ENCODE assay signal across 9 mouse cellular contexts in genomic region chr8:104631975-104632374, GRCm38 (mm10). TPM values are rescaled to one million over a fixed set of nuclear protein-coding genes. Genes with fewer than 3 reads are reported as not detected.
DNase-seq lines count a peak whose midpoint lies in the region; ATAC-seq lines count a peak whose summit lies in the region.
"Had no signal": no experiment of that assay in that cellular context is flagged by ENCODE, and none has a peak within 500 bp of the region (broad histone marks: within the 10 kb centered on the region; RNA-seq: fewer than 3 reads in every experiment).

No protein-coding gene starts in this region.

- H3K9me3 ChIP-seq in forebrain, embryonic 10.5 days: no peaks in the 10 kb centered on the region
- H3K9me3 ChIP-seq in forebrain, embryonic 14.5 days (replicated peaks; ENCODE audit: control insufficient read depth, low read length): no peaks in the 10 kb centered on the region
- no peaks in the 10 kb centered on the region for H3K9me3 ChIP-seq in midbrain, embryonic 16.5 days (replicated peaks; ENCODE audit: control insufficient read depth, low read length, poor library complexity, severe bottlenecking)
- H3K9me3 ChIP-seq in midbrain, embryonic 14.5 days (ENCODE audit: control insufficient read depth, low read length): no peaks in the 10 kb centered on the region
- no peaks in the 10 kb centered on the region for H3K9me3 ChIP-seq in neural tube, embryonic 13.5 days
- no peaks in the 10 kb centered on the region for H3K9me3 ChIP-seq in forebrain, embryonic 11.5 days (ENCODE audit: control insufficient read depth, low read length)

- H3K4me3 ChIP-seq in forebrain, embryonic 10.5 days: peak overlapping the region; percentile 51; the same call in 1 of the 2 replicates
- no peak overlapping the region for H3K4me3 ChIP-seq in forebrain, embryonic 14.5 days (ENCODE audit: low read depth, low read length)
- no peak overlapping the region; the same call in 1 of the 2 replicates for H3K4me3 ChIP-seq in midbrain, embryonic 16.5 days (ENCODE audit: low read depth, low read length)
- H3K4me3 ChIP-seq in midbrain, embryonic 14.5 days (replicated peaks; ENCODE audit: low read depth, low read length): no peak overlapping the region
- no peak overlapping the region for H3K4me3 ChIP-seq in neural tube, embryonic 13.5 days
- no peak overlapping the region for H3K4me3 ChIP-seq in forebrain, embryonic 11.5 days (ENCODE audit: low read depth, low read length)

- 41% methylated on average over 5 of the region's 5 CpGs for WGBS in forebrain, embryonic 10.5 days
- WGBS in forebrain, embryonic 14.5 days: 40% methylated on average over 5 of the region's 5 CpGs
- WGBS in midbrain, embryonic 16.5 days: 39% methylated on average over 5 of the region's 5 CpGs
- WGBS in midbrain, embryonic 14.5 days: 32% methylated on average over 5 of the region's 5 CpGs
- WGBS in neural tube, embryonic 13.5 days: 25% methylated on average over 5 of the region's 5 CpGs
- WGBS in forebrain, embryonic 11.5 days: 38% methylated on average over 5 of the region's 5 CpGs

- peaks cover 47% of the 10 kb centered on the region for H3K27me3 ChIP-seq in forebrain, embryonic 10.5 days (ENCODE audit: poor library complexity, severe bottlenecking)
- H3K27me3 ChIP-seq in forebrain, embryonic 14.5 days (replicated peaks; ENCODE audit: control insufficient read depth, insufficient read depth, low read length): peaks cover 15% of the 10 kb centered on the region
- peaks cover 9% of the 10 kb centered on the region for H3K27me3 ChIP-seq in midbrain, embryonic 16.5 days (ENCODE audit: control insufficient read depth, insufficient read depth, low read depth, low read length)
- peaks cover 13% of the 10 kb centered on the region for H3K27me3 ChIP-seq in midbrain, embryonic 14.5 days (ENCODE audit: control insufficient read depth, insufficient read depth, low read length)
- H3K27me3 ChIP-seq in neural tube, embryonic 13.5 days: peaks cover 35% of the 10 kb centered on the region
- peaks cover 13% of the 10 kb centered on the region for H3K27me3 ChIP-seq in forebrain, embryonic 11.5 days (ENCODE audit: control insufficient read depth, insufficient read depth, low read length)

- no peak overlapping the region for H3K9ac ChIP-seq in forebrain, embryonic 14.5 days (ENCODE audit: low read length)
- no peak overlapping the region for H3K9ac ChIP-seq in midbrain, embryonic 16.5 days (ENCODE audit: low read depth, low read length)
- H3K9ac ChIP-seq in midbrain, embryonic 14.5 days (replicated peaks; ENCODE audit: low read length): no peak overlapping the region
- no peak overlapping the region for H3K9ac ChIP-seq in neural tube, embryonic 13.5 days
- no peak overlapping the region; the same call in 1 of the 2 replicates for H3K9ac ChIP-seq in forebrain, embryonic 11.5 days (ENCODE audit: low read length)

- intact Hi-C loops in heart, postnatal 10 days (cut with DNase I): no loop called here
- intact Hi-C loops in left cerebral cortex, postnatal 10 days (cut with DNase I): no loop called here

- H3K4me1 ChIP-seq in forebrain, embryonic 10.5 days: peaks cover 28% of the 10 kb centered on the region
- no peaks in the 10 kb centered on the region for H3K4me1 ChIP-seq in forebrain, embryonic 14.5 days (ENCODE audit: control insufficient read depth, insufficient read depth, low read length)
- peaks cover 15% of the 10 kb centered on the region for H3K4me1 ChIP-seq in midbrain, embryonic 16.5 days (ENCODE audit: control insufficient read depth, insufficient read depth, low read length)
- H3K4me1 ChIP-seq in midbrain, embryonic 14.5 days (ENCODE audit: control insufficient read depth, insufficient read depth, low read length): peaks cover 10% of the 10 kb centered on the region
- H3K4me1 ChIP-seq in neural tube, embryonic 13.5 days (replicated peaks): peaks cover 15% of the 10 kb centered on the region
- H3K4me1 ChIP-seq in forebrain, embryonic 11.5 days (replicated peaks; ENCODE audit: control insufficient read depth, insufficient read depth, low read length): peaks cover 4% of the 10 kb centered on the region

- no peak for ATAC-seq in forebrain, embryonic 14.5 days
- ATAC-seq in midbrain, embryonic 16.5 days: peak; percentile 22; the same call in 1 of the 2 replicates
- no peak for ATAC-seq in midbrain, embryonic 14.5 days (ENCODE audit: low FRiP score, low TSS enrichment)
- peak; percentile 13; the same call in 1 of the 2 replicates for ATAC-seq in neural tube, embryonic 13.5 days (ENCODE audit: low read depth)
- no peak for ATAC-seq in forebrain, embryonic 11.5 days (replicated peaks; ENCODE audit: low FRiP score)

- peaks cover 8% of the 10 kb centered on the region; the same call in 1 of the 2 replicates for H3K36me3 ChIP-seq in forebrain, embryonic 10.5 days (replicated peaks)
- H3K36me3 ChIP-seq in forebrain, embryonic 14.5 days (ENCODE audit: control insufficient read depth, insufficient read depth, low read length): peaks cover 9% of the 10 kb centered on the region
- H3K36me3 ChIP-seq in midbrain, embryonic 16.5 days (ENCODE audit: control insufficient read depth, insufficient read depth, low read length): no peaks in the 10 kb centered on the region; the same call in 1 of the 2 replicates
- H3K36me3 ChIP-seq in midbrain, embryonic 14.5 days (ENCODE audit: control insufficient read depth, insufficient read depth, low read length): peaks cover 11% of the 10 kb centered on the region
- peaks cover 14% of the 10 kb centered on the region for H3K36me3 ChIP-seq in neural tube, embryonic 13.5 days
- no peaks in the 10 kb centered on the region for H3K36me3 ChIP-seq in forebrain, embryonic 11.5 days (ENCODE audit: control insufficient read depth, insufficient read depth, low read length)

- DNase-seq in forebrain, embryonic 10.5 days (ENCODE audit: extremely low spot score, low spot score): no peak
- no peak for DNase-seq in forebrain, embryonic 14.5 days (ENCODE audit: low spot score)
- DNase-seq in midbrain, embryonic 14.5 days: no peak
- peak; percentile 37 to 61 for DNase-seq in heart, postnatal 10 days
- no peak for DNase-seq in left cerebral cortex, postnatal 10 days (ENCODE audit: extremely low spot score in 1 of 2, low spot score in 2 of 2)
- DNase-seq in forebrain, embryonic 11.5 days (ENCODE audit: low spot score): no peak

- H3K27ac ChIP-seq in forebrain, embryonic 10.5 days: no peak overlapping the region
- no peak overlapping the region for H3K27ac ChIP-seq in forebrain, embryonic 14.5 days (ENCODE audit: low read depth, low read length)
- peak overlapping the region; percentile 39; the same call in 1 of the 2 replicates for H3K27ac ChIP-seq in midbrain, embryonic 16.5 days (ENCODE audit: low read length)
- H3K27ac ChIP-seq in midbrain, embryonic 14.5 days (replicated peaks; ENCODE audit: low read depth, low read length): no peak overlapping the region
- no peak overlapping the region for H3K27ac ChIP-seq in neural tube, embryonic 13.5 days (replicated peaks)
- no peak overlapping the region for H3K27ac ChIP-seq in forebrain, embryonic 11.5 days (ENCODE audit: low read depth, low read length)

- H3K4me2 ChIP-seq in forebrain, embryonic 14.5 days (ENCODE audit: low read length): no peak overlapping the region
- H3K4me2 ChIP-seq in midbrain, embryonic 16.5 days (ENCODE audit: low read length): peak overlapping the region; percentile 63
- no peak overlapping the region for H3K4me2 ChIP-seq in midbrain, embryonic 14.5 days (ENCODE audit: low read length)
- H3K4me2 ChIP-seq in neural tube, embryonic 13.5 days: no peak overlapping the region
- H3K4me2 ChIP-seq in forebrain, embryonic 11.5 days (ENCODE audit: low read depth, low read length, severe bottlenecking): no peak overlapping the region; the same call in 1 of the 2 replicates

RNA-seq across cellular contexts. Expression of gene Rrad, which starts 0.8 kb away (rescaled TPM):
- 1.1 and 1.5 TPM in 2 replicates for polyA plus RNA-seq in forebrain, embryonic 10.5 days (2016; fragmentation: Nextera tagmentation; extraction: Ambion mirVana)
- 2.1 and 3.0 TPM in 2 replicates for polyA plus RNA-seq in forebrain, embryonic 14.5 days (2014; fragmentation: Nextera tagmentation; extraction: Ambion mirVana)
- 2.9 and 3.2 TPM in 2 replicates for polyA plus RNA-seq in midbrain, embryonic 16.5 days (2015; fragmentation: Nextera tagmentation; extraction: Ambion mirVana)
- 2.5 and 3.6 TPM in 2 replicates for polyA plus RNA-seq in midbrain, embryonic 14.5 days (2014; fragmentation: Nextera tagmentation; extraction: Ambion mirVana)
- 100 to 1,000 TPM; 221 to 337 TPM for total RNA-seq in heart, postnatal 10 days (2021)
- polyA plus RNA-seq in neural tube, embryonic 13.5 days (2015; fragmentation: Nextera tagmentation; extraction: Ambion mirVana): 3.7 and 4.9 TPM in 2 replicates
- total RNA-seq in left cerebral cortex, postnatal 10 days (2021): 1 to 10 TPM; 4.9 to 5.3 TPM
- 0.90 and 1.3 TPM in 2 replicates for polyA plus RNA-seq in forebrain, embryonic 11.5 days (2014; fragmentation: Nextera tagmentation; extraction: Ambion mirVana)

RNA-seq across cellular contexts. Expression of gene Cdh16, which starts 7.8 kb away (rescaled TPM):
- not detected in 2 replicates for polyA plus RNA-seq in forebrain, embryonic 10.5 days (2016; fragmentation: Nextera tagmentation; extraction: Ambion mirVana)
- not detected in 2 replicates for polyA plus RNA-seq in forebrain, embryonic 14.5 days (2014; fragmentation: Nextera tagmentation; extraction: Ambion mirVana)
- polyA plus RNA-seq in midbrain, embryonic 16.5 days (2015; fragmentation: Nextera tagmentation; extraction: Ambion mirVana): not detected in 2 replicates
- not detected in 2 replicates for polyA plus RNA-seq in midbrain, embryonic 14.5 days (2014; fragmentation: Nextera tagmentation; extraction: Ambion mirVana)
- total RNA-seq in heart, postnatal 10 days (2021): 1 to 10 TPM; 3.2 to 3.6 TPM
- polyA plus RNA-seq in neural tube, embryonic 13.5 days (2015; fragmentation: Nextera tagmentation; extraction: Ambion mirVana): 0.29 and 0.45 TPM in 2 replicates
- total RNA-seq in left cerebral cortex, postnatal 10 days (2021): not detected
- not detected in 2 replicates for polyA plus RNA-seq in forebrain, embryonic 11.5 days (2014; fragmentation: Nextera tagmentation; extraction: Ambion mirVana)
- polyA plus RNA-seq: cortical plate, adult 2 months had no signal

RNA-seq across cellular contexts. Expression of gene Ciao2b, which starts 9.8 kb away (rescaled TPM):
- polyA plus RNA-seq in forebrain, embryonic 10.5 days (2016; fragmentation: Nextera tagmentation; extraction: Ambion mirVana): 97.5 and 102 TPM in 2 replicates
- 136 and 154 TPM in 2 replicates for polyA plus RNA-seq in forebrain, embryonic 14.5 days (2014; fragmentation: Nextera tagmentation; extraction: Ambion mirVana)
- 123 and 129 TPM in 2 replicates for polyA plus RNA-seq in midbrain, embryonic 16.5 days (2015; fragmentation: Nextera tagmentation; extraction: Ambion mirVana)
- polyA plus RNA-seq in midbrain, embryonic 14.5 days (2014; fragmentation: Nextera tagmentation; extraction: Ambion mirVana): 131 and 148 TPM in 2 replicates
- total RNA-seq in heart, postnatal 10 days (2021): 10 to 100 TPM; 65.1 to 71.7 TPM
- polyA plus RNA-seq in neural tube, embryonic 13.5 days (2015; fragmentation: Nextera tagmentation; extraction: Ambion mirVana): 131 and 143 TPM in 2 replicates
- total RNA-seq in left cerebral cortex, postnatal 10 days (2021): 10 to 100 TPM; 28.5 to 30.7 TPM
- 89.2 and 90.0 TPM in 2 replicates for polyA plus RNA-seq in forebrain, embryonic 11.5 days (2014; fragmentation: Nextera tagmentation; extraction: Ambion mirVana)

RNA-seq across cellular contexts. Expression of gene Pdp2, which starts 40.7 kb away (rescaled TPM):
- polyA plus RNA-seq in forebrain, embryonic 10.5 days (2016; fragmentation: Nextera tagmentation; extraction: Ambion mirVana): 14.2 and 14.6 TPM in 2 replicates
- 11.9 and 14.2 TPM in 2 replicates for polyA plus RNA-seq in forebrain, embryonic 14.5 days (2014; fragmentation: Nextera tagmentation; extraction: Ambion mirVana)
- polyA plus RNA-seq in midbrain, embryonic 16.5 days (2015; fragmentation: Nextera tagmentation; extraction: Ambion mirVana): 23.5 and 25.7 TPM in 2 replicates
- polyA plus RNA-seq in midbrain, embryonic 14.5 days (2014; fragmentation: Nextera tagmentation; extraction: Ambion mirVana): 17.2 and 18.2 TPM in 2 replicates
- total RNA-seq in heart, postnatal 10 days (2021): 10 to 100 TPM in 1 of 2 experiments, 1 to 10 TPM in 1; 7.2 to 10.6 TPM
- polyA plus RNA-seq in neural tube, embryonic 13.5 days (2015; fragmentation: Nextera tagmentation; extraction: Ambion mirVana): 17.9 and 19.7 TPM in 2 replicates
- total RNA-seq in left cerebral cortex, postnatal 10 days (2021): 10 to 100 TPM; 10.1 to 10.4 TPM
- 16.5 and 18.7 TPM in 2 replicates for polyA plus RNA-seq in forebrain, embryonic 11.5 days (2014; fragmentation: Nextera tagmentation; extraction: Ambion mirVana)

Comparison
In these comparisons a context has a peak if more than half of its experiments do, and no peak if none do; other contexts are left out.
1. ATAC-seq: peak in midbrain, embryonic 16.5 days (single experiment) and neural tube, embryonic 13.5 days (single experiment); none in forebrain, embryonic 14.5 days (single experiment), midbrain, embryonic 14.5 days (single experiment) and forebrain, embryonic 11.5 days (single experiment).
2. DNase-seq: peak in heart, postnatal 10 days (2 of 2); none in forebrain, embryonic 10.5 days (single experiment), forebrain, embryonic 14.5 days (single experiment), midbrain, embryonic 14.5 days (single experiment), left cerebral cortex, postnatal 10 days (0 of 2) and forebrain, embryonic 11.5 days (single experiment).